Mouse (Mus musculus): ENCODE data around the gene Acss1.

GRCm38 (mm10) chr2:150600263-150600662 is 68.0 kb downstream of the Acss1 start:
- no peak for TF ChIP-seq POLR2A (IDR thresholded peaks at IDR 0.05; ENCODE audit: borderline replicate concordance, extremely low read depth, insufficient read depth, insufficient read length, poor library complexity, severe bottlenecking)
- TF ChIP-seq CTCF (IDR thresholded peaks at IDR 0.05; ENCODE audit: borderline replicate concordance, extremely low read depth, insufficient read depth, insufficient read length), result no peak
